ENCODE assay signal across 14 mouse cellular contexts in genomic region chr4:146976581-146976980, GRCm38 (mm10). TPM values are rescaled to one million over a fixed set of nuclear protein-coding genes. Genes with fewer than 3 reads are reported as not detected.
"Had no signal": no experiment of that assay in that cellular context is flagged by ENCODE, and none has a peak within 500 bp of the region (broad histone marks: within the 10 kb centered on the region; RNA-seq: fewer than 3 reads in every experiment).

No protein-coding gene starts in this region.

RNA-seq across cellular contexts. Expression of gene Zfp989, which starts 4.8 kb away (rescaled TPM):
- total RNA-seq: forebrain, postnatal 0 days; gastrocnemius, adult 18-20 months; gastrocnemius, adult 2 months; gastrocnemius, adult 8-10 months; gastrocnemius, postnatal 10 days; gastrocnemius, postnatal 14 days; gastrocnemius, postnatal 25 days; gastrocnemius, postnatal 36 days; gastrocnemius, postnatal 4 days; heart, adult 18-20 months; heart, adult 2 months; heart, adult 8-10 months had no signal

RNA-seq across cellular contexts. Expression of gene Rex2, which starts 45.1 kb away (rescaled TPM):
- total RNA-seq: common myeloid progenitor, adult 5-6 weeks; forebrain, postnatal 0 days; granulocyte monocyte progenitor cell, adult 5-6 weeks had no signal
